Mouse (Mus musculus) heart, postnatal 0 days (tissue): ENCODE results near the gene Prdm16. TPM values are rescaled to one million over a fixed set of nuclear protein-coding genes. Genes with fewer than 3 reads are reported as not detected.

Source experiments
- ATAC-seq: fragments of 200-750 bp; cut with Nextera tagmentation; 2 replicates; pipeline ENCODE4 v1.8.0; 2017; ENCODE audit warnings: low read depth, moderate number of reproducible peaks, moderate library complexity; ENCODE audit not compliant: insufficient read depth
- DNase-seq: peaks from one replicate; pipeline ENCODE4 v3.0.0-alpha.2; 2016; ENCODE audit warnings: low spot score
- H3K27ac ChIP-seq: fragments of 300-500 bp; sonication (generic); 2 replicates; pipeline ENCODE4 v1.5.1; 2014; ENCODE audit warnings: low read depth, mild to moderate bottlenecking
- H3K27me3 ChIP-seq: fragments of 300-500 bp; sonication (generic); 2 replicates; pipeline ENCODE4 v1.6.1; 2014; ENCODE audit warnings: low read length, mixed read lengths; ENCODE audit not compliant: control insufficient read depth, insufficient read depth
- H3K36me3 ChIP-seq: fragments of 300-500 bp; sonication (generic); replicated peaks from 2 replicates; pipeline ENCODE4 v1.6.1; 2014; ENCODE audit warnings: low read length, mixed read lengths; ENCODE audit not compliant: control insufficient read depth, insufficient read depth
- H3K4me1 ChIP-seq: fragments of 300-500 bp; sonication (generic); 2 replicates; pipeline ENCODE4 v1.6.1; 2014; ENCODE audit warnings: antibody characterized with exemption; ENCODE audit not compliant: control insufficient read depth, insufficient read depth
- H3K4me2 ChIP-seq: fragments of 300-500 bp; sonication (generic); 2 replicates; pipeline ENCODE4 v1.6.1; 2014; ENCODE audit warnings: low read depth, mild to moderate bottlenecking, low read length, moderate library complexity
- H3K4me3 ChIP-seq: fragments of 300-500 bp; sonication (generic); 2 replicates; pipeline ENCODE4 v1.5.1; 2014; ENCODE audit warnings: low read depth, low read length
- H3K9ac ChIP-seq: fragments of 300-500 bp; sonication (generic); replicated peaks from 2 replicates; pipeline ENCODE4 v1.6.1; 2014; ENCODE audit warnings: low read depth, low read length, mixed read lengths
- H3K9me3 ChIP-seq: fragments of 300-500 bp; sonication (generic); replicated peaks from 2 replicates; pipeline ENCODE4 v1.6.1; 2016; ENCODE audit warnings: low read length; ENCODE audit not compliant: control insufficient read depth
- CTCF ChIP-seq: IDR thresholded peaks from 2 replicates; pipeline ENCODE4 v1.5.1; 2016; ENCODE audit warnings: antibody characterized with exemption, control low read depth, low read depth
- EP300 ChIP-seq: IDR thresholded peaks from 2 replicates; pipeline ENCODE4 v1.6.1; 2016; ENCODE audit warnings: antibody characterized with exemption, low read depth
- WGBS: fragments of 180-500 bp; shearing (Covaris S2); extraction: QIAGEN DNeasy Blood & Tissue Kit; methylation state at CpG from one replicate; pipeline ENCODE4 v1.1.7; 2014; 5-methylcytosine and 5-hydroxymethylcytosine counted together
- polyA plus RNA-seq: library from polyadenylated mRNA; unstranded; fragments of >200 nt; fragmentation: Nextera tagmentation; extraction: Ambion mirVana; gene quantifications from 2 replicates; pipeline ENCODE4 v1.2.1, GENCODE M21; 2015
- total RNA-seq: library from RNA; depleted of rRNA; stranded (reverse); fragments of >200 nt; gene quantifications from 2 replicates; pipeline ENCODE4 v1.2.3, GENCODE M21; 2014; ENCODE audit warnings: low replicate concordance

Prdm16 gene
- total and polyA plus RNA-seq, 2 experiments from 2014 or later: 9.3 to 14.7 TPM

DNA sequence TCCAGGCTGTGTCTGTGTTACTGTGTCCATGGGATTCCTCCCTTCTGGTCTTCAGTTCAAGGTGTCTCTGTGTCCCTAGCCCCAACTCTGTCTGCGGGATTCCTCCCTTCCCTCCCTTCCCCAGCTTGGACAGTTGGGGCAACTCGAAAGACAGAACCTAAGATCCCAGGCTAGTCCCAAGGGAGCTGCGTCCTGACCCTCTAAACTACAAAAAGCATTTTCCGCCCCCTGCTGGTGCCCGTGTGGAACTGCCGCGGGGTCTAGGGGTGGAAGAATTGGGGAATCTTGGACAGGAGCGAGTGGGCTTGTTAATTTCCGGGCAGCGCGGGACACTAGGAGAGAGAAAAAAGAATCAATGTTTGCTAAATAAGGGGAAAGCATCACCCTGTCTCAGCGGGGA, 37.9 kb upstream of the Prdm16 start:
- 4% methylated on average over 12 of the region's 12 CpGs for WGBS
- no peak overlapping the region for H3K27ac ChIP-seq
- ATAC-seq (no peak), DNase-seq (no peak)
- no peaks in the 10 kb centered on the region for H3K36me3 ChIP-seq
- no peak overlapping the region for H3K4me2 ChIP-seq
- no peaks in the 10 kb centered on the region for H3K4me1 ChIP-seq
- H3K9me3 ChIP-seq: no peaks in the 10 kb centered on the region
- H3K4me3 ChIP-seq: no peak overlapping the region
- no peak overlapping the region for H3K9ac ChIP-seq
- no peak for TF ChIP-seq EP300
- peak; percentile 81 for TF ChIP-seq CTCF
- H3K27me3 ChIP-seq: 0 out of 2 replicates have a peak, but pooled peaks cover 4% of the 10 kb centered on the region

DNA sequence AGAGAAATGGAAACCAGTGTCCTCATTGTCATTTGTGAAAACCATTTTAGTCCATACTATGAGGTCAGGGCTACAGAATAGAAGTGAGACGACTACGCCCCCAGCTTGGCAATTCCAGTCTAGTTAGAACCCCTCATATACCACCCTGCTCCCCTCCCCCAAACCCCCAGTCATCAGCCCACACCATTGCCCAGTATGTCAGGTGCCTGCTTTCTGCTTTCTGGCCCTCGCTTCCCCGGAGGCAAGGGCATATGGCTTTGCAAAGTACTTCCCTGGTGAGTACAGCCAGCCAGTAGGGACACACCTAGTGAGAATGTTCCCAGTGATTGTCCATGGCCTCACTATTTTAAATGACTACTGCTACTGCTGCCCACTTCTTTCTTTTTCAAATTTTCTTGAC, 37.3 kb upstream of the Prdm16 start:
- 70% methylated on average over 4 of the region's 4 CpGs for WGBS
- no peaks in the 10 kb centered on the region for H3K9me3 ChIP-seq
- H3K4me2 ChIP-seq: no peak overlapping the region
- H3K27me3 ChIP-seq: 0 out of 2 replicates have a peak, but pooled peaks cover 4% of the 10 kb centered on the region
- no peak overlapping the region for H3K27ac ChIP-seq
- TF ChIP-seq CTCF: no peak
- no peak for TF ChIP-seq EP300
- no peak for DNase-seq
- H3K4me3 ChIP-seq: no peak overlapping the region
- no peak overlapping the region for H3K9ac ChIP-seq
- H3K36me3 ChIP-seq: no peaks in the 10 kb centered on the region
- H3K4me1 ChIP-seq: no peaks in the 10 kb centered on the region
- no peak for ATAC-seq

DNA sequence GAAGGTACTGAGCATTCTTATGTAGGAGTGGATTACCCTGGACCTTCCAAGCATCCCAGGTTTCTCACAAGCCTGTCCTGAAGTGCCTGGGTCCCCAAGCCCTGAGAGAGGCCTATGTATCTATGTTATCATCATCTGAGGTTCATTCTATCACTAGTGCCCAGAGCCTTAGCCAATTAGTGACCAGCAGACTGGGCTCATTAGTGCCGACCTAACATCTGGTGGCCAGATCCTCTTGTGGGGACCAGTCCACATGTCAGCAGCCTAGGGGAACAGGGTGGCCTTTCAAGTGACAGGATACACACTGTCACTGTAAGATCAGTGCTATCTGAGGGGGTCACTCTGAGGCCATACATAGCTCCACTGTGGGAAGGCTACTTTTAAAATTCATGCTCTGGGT, 35.4 kb upstream of the Prdm16 start:
- Histone ChIP-seq H3K36me3 (no peaks in the 10 kb centered on the region), H3K27me3 (0 out of 2 replicates have a peak, but pooled peaks cover 6% of the 10 kb centered on the region), H3K9me3 (no peaks in the 10 kb centered on the region), H3K4me1 (no peaks in the 10 kb centered on the region), H3K4me3 (no peak overlapping the region), H3K9ac (no peak overlapping the region), H3K27ac (no peak overlapping the region), H3K4me2 (no peak overlapping the region)
- ATAC-seq (no peak), DNase-seq (no peak)
- WGBS: 46% methylated on average over 1 of the region's 1 CpGs
- TF ChIP-seq EP300: no peak
- no peak for TF ChIP-seq CTCF

DNA sequence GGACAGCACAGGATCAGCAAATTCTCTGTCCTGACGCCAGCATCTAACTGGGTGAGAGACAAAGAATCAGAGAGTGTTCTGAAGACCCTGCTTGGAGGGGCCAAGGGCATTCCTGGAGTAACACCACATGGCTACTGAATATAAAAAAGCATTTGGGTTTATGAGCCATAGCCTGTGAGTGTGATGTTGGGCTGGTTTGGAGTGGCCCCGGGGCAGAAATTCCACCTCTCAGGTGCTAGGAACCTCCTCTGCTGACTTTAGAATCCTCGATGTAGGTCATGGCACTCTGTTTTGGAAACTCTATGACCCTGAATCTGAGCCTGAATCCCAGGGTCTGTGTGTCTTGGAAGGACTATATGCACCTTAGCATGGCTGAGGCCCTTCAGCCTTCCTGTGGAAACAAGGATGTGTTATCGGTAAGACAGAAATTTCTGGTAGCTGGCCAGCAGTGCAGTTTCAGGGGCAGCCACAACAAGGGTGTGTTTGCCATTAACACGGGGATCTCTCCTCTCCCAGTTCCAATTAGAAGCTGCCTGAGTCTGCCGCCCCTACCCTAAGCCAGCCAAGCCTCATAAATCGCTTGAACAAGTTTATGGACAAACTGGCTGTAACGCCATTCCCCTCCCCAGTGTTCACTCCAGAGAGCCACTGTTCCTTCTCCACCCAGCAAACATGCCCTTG, 34.7 kb upstream of the Prdm16 start:
- ATAC-seq (no peak), DNase-seq (no peak)
- Histone ChIP-seq H3K4me1 (no peaks in the 10 kb centered on the region), H3K9me3 (no peaks in the 10 kb centered on the region), H3K27ac (no peak overlapping the region), H3K36me3 (no peaks in the 10 kb centered on the region), H3K4me3 (no peak overlapping the region), H3K4me2 (no peak overlapping the region), H3K27me3 (0 out of 2 replicates have a peak, but pooled peaks cover 4% of the 10 kb centered on the region), H3K9ac (no peak overlapping the region)
- TF ChIP-seq EP300 (no peak), CTCF (no peak)
- WGBS: 68% methylated on average over 8 of the region's 8 CpGs

DNA sequence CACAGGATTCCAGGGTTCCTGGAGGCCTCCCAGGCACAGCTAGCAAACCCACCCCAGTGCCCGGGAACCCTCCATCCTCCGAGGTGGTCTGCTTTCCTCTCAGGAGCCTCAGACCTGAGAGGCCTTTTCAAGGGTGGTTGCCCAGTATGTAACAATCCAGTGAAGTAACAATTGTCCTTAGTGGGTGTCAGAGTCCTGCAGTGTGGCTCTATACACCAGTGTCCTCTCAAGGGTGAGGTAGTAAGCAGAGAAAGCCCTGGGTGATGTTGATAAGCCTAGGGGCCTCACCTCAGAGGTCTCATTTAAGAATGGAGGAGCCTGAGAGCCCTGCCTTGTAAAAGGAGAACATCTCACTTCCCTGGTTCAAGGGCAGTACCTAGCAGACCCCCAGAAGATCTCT, 31.1 kb upstream of the Prdm16 start, which contains the start of gene Actrt2:
TSS of gene Actrt2 (minus strand) at position 101 of the 400 bp plus-strand sequence.
- Histone ChIP-seq H3K4me2 (no peak within 1 kb of the TSS), H3K4me3 (no peak within 1 kb of the TSS), H3K4me1 (no peaks in the 10 kb centered on the region), H3K9me3 (no peaks in the 10 kb centered on the region), H3K36me3 (no peaks in the 10 kb centered on the region), H3K9ac (no peak within 1 kb of the TSS), H3K27ac (no peak within 1 kb of the TSS), H3K27me3 (0 out of 2 replicates have a peak, but pooled peaks cover 6% of the 10 kb centered on the region)
- TF ChIP-seq CTCF (no peak), EP300 (no peak)
- DNase-seq: no peak
- 76% methylated on average over 2 of the region's 2 CpGs for WGBS
- no peak for ATAC-seq
